Mouse (Mus musculus) ovary, adult 18-20 months (tissue): ENCODE data around the gene Sec23b.

Experiments
- DNase-seq: peaks from one replicate; pipeline ENCODE4 v3.0.0; 2022; ENCODE audit warnings: low spot score, mixed read lengths

The Sec23b gene

DNA sequence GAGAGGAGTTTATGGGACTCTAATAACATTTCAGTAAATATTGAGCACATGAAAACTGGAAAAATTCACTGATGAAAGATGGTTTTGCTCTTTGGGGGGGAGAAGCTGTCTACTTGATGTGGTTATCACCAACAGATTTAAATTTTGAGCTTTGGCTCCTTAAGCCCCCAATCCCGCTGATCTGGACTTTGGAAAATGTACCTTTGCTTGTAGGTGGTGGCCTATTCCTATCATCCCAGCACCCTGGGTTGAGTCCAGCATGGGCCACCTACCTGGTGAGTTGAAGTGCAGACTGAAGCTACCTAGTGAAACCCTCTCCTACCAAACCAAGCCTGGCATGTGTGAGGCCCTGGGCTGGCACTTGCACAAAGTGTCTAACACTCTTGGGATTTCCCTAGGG is 45.5 kb downstream of the Sec23b start:
- DNase-seq: no peak

DNA sequence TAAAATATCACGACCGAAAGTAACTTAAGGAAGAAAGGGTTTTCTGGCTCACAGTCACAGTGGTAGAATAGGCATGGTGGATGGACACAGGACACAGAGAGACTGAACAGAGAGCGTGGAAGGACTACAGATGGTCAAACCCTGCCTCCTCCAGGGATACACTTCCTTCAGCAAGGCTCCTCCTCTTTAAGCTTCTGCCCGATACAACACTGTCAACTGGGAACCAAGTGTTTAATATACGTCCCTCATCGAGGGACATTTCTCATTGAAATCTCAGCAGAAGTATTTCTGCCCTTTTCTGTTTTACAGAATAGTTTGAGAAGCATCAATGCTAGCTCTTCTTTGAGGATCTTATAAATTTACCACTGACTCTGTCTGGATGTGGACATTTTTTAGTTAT is 57.9 kb downstream of the Sec23b start:
- no peak for DNase-seq

DNA sequence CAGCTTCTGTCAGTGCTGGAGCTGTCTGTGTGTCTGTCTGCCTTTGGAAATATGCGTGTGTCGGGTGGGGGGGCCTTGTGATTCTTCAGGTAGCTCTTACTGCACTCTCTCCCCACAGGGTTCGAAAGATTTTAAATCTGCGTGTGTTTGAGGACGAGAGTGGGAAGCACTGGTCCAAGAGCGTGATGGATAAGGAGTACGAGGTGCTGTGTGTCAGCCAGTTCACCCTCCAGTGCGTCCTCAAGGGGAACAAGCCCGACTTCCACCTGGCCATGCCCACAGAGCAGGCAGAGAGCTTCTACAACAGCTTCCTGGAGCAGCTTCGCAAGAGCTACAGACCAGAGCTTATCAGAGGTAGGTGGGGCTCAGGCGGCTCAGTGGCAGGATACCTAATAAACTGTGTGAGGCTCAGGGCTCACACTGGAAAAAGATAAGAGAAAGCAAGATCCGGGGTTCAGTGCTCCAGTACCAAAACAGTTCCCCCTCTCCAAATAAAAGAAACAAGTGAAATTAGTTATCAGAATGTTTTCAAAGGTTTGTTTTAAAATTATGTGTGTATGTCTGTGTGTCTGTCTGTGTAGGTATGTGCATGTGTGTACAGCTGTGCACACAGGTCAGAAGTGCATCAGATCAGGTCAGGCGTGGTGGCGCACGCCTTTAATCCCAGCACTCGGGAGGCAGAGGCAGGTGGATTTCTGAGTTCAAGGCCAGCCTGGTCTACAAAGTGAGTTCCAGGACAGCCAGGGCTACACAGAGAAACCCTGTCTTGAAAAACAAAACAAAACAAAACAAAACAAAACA is 61.2 kb downstream of the Sec23b start:
- DNase-seq: no peak

DNA sequence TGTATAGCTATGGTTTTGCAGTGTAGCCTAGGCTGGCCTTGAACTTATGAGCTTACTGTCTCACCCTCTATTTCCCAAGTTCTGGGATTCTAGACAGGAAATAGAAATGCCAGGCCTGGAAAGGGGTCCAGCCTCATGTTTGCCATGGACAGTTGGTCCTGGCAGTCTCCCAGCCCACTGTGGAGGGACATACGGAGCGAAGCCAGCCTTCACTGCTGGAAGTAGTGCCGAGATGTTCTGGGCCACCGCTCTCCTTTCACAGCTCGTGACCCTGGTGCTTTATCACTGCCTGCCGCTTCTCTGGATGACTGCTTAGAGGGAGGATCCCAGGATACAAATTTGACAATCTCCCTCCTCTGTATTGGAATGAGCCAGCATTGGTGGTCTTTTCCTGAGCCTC is 65.5 kb downstream of the Sec23b start:
- DNase-seq: no peak

DNA sequence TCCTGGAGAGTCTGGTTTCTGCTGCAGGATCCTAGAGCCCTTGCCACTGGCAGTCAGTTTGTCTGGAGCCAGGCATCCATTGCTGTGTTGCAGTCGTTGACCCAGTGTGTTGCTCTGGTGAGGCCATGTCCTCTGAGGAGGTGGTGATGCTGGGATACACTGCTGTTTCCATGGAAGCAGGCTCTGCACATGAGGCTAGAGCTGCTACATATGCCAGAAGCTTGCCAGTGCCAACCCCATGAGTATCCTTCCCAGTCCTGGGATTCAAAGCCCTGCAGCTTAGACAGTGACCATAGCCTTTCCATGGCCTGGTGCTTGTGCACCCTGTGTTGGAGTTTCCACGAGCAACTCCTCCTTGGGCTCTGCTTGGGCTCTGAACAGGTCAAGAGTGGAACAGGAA is 77.5 kb downstream of the Sec23b start:
- DNase-seq: no peak

DNA sequence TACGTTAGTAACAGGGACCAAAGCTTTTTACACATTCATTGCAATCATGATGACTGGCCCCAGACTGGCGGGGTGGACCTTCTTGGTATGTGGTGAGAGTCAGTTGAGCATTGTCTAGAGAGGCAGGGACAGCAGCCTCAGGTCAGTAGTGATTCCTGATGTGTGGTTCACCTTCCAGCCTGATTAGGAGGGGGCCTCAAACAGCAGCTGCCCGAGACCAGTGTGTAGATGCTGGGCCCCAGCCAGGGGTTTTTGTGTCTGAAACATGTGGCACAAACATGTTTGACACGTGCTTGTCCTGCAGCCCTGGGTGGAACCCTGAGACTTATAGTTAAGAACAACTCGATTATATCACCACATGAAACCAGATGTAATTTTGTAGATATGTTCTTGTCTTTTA is 78.2 kb downstream of the Sec23b start:
- no peak for DNase-seq

DNA sequence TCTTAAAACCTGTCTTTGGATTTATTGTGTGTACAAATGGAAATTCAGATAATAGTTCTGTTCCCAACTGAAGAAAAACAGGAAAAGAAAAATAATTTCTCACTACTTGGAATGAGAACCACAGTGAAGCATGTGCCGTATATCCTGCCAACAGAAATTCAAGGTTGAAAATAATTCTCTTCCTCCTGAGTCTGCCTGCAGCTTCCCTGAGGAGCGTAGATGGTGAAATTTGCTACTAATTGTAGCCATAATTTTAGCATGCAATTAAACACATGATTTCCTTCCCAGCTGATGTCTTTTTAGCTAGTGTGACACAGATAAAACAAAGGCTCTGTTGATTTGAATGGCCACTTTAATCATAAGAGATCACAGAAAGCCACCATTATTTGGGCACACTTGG is 78.7 kb downstream of the Sec23b start:
- DNase-seq: no peak

DNA sequence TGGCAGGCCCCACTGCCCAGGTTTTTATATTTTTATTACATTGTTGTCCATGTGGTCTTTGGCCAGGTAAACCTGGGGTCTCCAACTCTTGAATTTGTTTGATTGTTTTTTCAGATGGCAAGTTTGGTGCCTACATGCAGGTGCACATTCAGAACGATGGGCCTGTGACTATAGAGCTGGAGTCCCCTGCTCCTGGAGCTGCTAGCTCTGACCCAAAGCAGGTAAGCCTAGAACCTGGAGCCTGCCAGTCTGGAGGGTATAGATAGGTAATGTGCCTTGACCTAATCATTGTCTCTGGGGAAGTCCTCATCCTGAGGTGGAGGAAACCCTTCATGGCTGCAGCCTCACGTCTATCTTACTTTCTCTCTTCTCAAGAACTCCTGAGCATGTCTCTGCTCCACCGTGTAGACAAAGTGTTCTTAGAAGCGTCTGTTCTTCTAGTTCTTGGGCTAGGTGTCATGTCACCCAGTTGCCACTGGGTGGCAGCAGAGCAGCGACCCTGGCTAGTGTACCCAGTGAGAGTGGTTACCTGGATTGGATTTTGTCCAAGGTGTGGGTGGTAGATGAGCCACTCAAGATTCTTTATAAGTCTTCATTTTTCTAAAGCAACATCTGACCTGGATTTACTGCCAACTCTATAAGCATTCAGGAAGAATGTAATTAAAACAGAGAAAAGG is 79.8 kb downstream of the Sec23b start:
- no peak for DNase-seq

DNA sequence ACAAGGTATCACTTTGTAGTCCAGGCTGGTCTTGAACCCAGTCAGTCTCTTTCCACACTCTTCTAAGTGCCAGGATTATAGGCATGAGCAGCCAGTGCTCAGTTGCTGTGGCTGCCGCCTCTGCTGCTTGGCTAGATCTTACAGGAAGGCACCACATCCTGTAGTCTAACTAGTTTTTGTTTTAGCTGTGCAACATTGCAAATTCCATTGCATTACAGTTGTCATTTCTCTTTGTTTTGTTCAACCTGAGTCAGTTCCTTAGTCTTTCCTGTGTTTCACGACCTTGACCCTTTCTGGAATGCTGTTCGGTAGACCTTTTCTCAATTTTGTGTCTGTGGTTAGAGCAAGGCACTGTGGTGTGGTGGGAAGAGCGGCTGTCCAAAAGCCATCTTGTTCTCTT is 81.2 kb downstream of the Sec23b start:
- no peak for DNase-seq

DNA sequence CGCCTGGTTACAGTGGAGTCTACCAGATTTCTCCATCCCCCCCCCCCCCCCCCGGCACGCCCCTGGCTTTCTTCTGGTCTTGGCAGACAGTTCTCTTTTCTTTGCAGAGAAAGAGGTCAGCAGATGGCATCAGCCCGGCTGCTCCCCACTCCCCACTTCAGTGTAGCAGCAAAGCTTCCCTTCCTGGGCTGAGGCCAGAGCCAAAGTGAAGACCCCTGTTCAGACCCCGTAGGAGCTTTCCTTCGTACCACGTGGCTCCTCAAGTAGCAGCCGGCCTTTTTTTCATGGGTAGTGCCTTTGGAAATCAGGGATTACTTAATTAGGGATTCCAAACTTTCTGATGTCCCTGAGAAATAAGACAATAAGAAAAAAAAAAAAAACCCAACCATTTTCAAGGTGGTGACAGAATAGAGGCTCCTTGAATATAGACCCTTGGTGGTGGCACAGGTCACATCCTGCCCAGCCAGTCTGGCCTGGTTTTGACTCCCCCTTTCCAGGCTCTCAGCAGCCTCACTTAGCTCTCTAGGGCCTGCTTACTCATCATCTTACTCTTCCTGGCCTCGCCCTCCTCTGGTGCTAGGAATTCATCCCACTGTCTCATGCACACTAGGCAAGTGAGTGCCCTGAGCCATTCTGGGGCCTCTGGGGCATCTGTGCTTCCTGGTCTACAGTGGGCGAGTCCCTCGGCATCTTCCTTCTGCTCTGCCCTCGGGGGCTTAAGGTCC is 81.8 kb downstream of the Sec23b start:
- no peak for DNase-seq

DNA sequence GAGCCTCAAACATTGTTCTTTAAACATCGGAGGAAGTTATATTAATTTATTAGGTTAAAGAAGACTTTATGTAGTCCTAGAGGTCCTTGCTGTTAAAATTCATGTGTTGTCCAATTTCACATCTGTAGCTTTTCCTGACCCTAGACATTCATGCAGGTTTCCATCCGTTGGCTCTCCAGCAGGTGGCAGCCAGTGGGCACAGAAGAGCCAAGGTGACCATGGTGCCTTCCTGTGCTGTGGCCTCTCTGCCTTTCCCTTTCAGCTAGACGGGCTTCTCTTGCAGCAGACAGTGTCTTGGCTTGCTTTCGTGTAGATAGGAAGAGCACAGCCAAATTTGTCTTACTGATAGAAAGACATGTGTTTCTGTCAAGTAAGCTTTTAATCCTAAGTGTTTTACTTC is 82.7 kb downstream of the Sec23b start:
- DNase-seq: no peak

DNA sequence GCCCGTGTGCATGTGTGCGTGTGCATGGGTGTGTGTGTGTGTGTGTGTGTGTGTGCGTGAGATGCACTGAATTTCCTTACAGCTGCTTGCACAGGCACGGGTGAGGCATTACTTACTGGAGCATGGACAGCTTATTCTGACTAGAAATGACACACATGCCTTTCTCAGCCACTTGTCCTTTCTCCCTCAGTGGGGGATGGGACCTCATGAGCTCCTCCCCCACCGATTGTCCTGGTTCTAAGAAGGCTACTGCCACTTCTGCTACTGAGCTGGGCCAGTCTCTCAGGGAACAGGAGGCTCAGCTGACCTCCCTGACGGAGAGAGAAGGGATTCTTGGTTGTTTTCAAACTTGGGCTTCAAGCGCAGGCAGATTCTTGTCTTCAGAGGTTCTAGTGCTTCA is 84.1 kb downstream of the Sec23b start:
- DNase-seq: no peak
